Mouse (Mus musculus) midbrain, embryonic 10.5 days (tissue): ENCODE data around the gene Arid3b. TPM values are rescaled to one million over a fixed set of nuclear protein-coding genes. Genes with fewer than 3 reads are reported as not detected.

Experiments
- DNase-seq: peaks from one replicate; pipeline ENCODE4 v3.0.0-alpha.2; 2017; ENCODE audit warnings: low spot score
- H3K27ac ChIP-seq: fragments of 300-500 bp; sonication (generic); replicated peaks from 2 replicates; pipeline ENCODE4 v1.5.1; 2016; ENCODE audit warnings: mild to moderate bottlenecking
- H3K27me3 ChIP-seq: fragments of 300-500 bp; sonication (generic); 2 replicates; pipeline ENCODE4 v1.6.1; 2016; ENCODE audit warnings: low read depth, mild to moderate bottlenecking; ENCODE audit not compliant: poor library complexity, severe bottlenecking
- H3K36me3 ChIP-seq: fragments of 300-500 bp; sonication (generic); 2 replicates; pipeline ENCODE4 v1.6.1; 2016; ENCODE audit warnings: mild to moderate bottlenecking, moderate library complexity
- H3K4me1 ChIP-seq: fragments of 300-500 bp; sonication (generic); 2 replicates; pipeline ENCODE4 v1.6.1; 2016
- H3K4me3 ChIP-seq: fragments of 300-500 bp; sonication (generic); 2 replicates; pipeline ENCODE4 v1.5.1; 2016; ENCODE audit warnings: mild to moderate bottlenecking, moderate library complexity
- H3K9me3 ChIP-seq: fragments of 300-500 bp; sonication (generic); replicated peaks from 2 replicates; pipeline ENCODE4 v1.6.1; 2016; ENCODE audit warnings: mild to moderate bottlenecking
- WGBS: fragments of 180-500 bp; shearing (Covaris S2); methylation state at CpG from one replicate; pipeline ENCODE4 v1.1.7; 2016; 5-methylcytosine and 5-hydroxymethylcytosine counted together
- polyA plus RNA-seq: library from polyadenylated mRNA; unstranded; fragments of >200 nt; fragmentation: Nextera tagmentation; extraction: Ambion mirVana; gene quantifications from 2 replicates; pipeline ENCODE4 v1.2.1, GENCODE M21; 2016

Gene Arid3b
- polyA plus RNA-seq, 1 experiment from 2014 or later: 40.2 TPM

DNA sequence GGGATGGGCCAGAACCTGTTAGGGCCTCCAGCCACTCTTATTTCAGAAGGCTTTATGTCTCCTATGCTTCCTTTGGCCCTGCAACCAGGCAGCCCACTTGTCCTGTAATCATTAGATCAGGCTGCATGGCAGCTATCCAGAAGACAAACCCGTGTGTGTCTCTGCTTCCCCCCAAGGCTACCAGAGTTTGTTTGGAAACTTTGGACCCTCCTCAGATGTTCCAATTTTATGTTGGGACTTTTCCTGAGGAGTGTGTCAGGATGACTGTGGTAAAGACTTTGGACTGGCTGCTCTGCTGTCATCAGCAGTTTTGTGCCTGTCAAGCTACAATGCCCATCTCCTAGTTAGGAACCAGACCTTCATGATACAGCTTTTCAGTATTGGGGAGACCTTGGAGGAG lies 87.8 kb downstream of the Arid3b start:
- no peaks in the 10 kb centered on the region for H3K27me3 ChIP-seq
- WGBS: 90% methylated on average over 1 of the region's 1 CpGs
- H3K36me3 ChIP-seq: peaks cover 98% of the 10 kb centered on the region
- no peak for DNase-seq
- no peaks in the 10 kb centered on the region for H3K4me1 ChIP-seq
- H3K9me3 ChIP-seq: no peaks in the 10 kb centered on the region
- no peak overlapping the region for H3K4me3 ChIP-seq
- no peak overlapping the region for H3K27ac ChIP-seq

DNA sequence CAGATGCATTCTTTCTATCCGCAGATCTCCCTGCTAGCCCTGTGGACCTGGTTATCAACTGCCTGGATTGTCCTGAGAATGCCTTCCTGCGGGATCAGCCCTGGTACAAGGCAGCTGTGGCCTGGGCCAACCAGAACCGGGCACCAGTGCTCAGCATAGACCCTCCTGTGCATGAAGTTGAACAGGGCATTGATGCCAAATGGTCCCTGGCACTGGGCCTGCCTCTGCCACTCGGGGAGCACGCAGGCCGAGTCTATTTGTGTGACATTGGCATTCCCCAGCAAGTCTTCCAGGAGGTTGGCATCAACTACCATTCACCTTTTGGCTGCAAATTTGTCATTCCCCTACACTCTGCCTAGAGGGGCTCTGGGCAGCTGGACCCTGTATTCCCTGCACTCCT lies 88.5 kb downstream of the Arid3b start:
- Histone ChIP-seq H3K4me3 (no peak overlapping the region), H3K4me1 (no peaks in the 10 kb centered on the region), H3K27me3 (no peaks in the 10 kb centered on the region), H3K36me3 (peaks cover 97% of the 10 kb centered on the region), H3K9me3 (no peaks in the 10 kb centered on the region), H3K27ac (no peak overlapping the region)
- DNase-seq: no peak
- 91% methylated on average over 6 of the region's 6 CpGs for WGBS

DNA sequence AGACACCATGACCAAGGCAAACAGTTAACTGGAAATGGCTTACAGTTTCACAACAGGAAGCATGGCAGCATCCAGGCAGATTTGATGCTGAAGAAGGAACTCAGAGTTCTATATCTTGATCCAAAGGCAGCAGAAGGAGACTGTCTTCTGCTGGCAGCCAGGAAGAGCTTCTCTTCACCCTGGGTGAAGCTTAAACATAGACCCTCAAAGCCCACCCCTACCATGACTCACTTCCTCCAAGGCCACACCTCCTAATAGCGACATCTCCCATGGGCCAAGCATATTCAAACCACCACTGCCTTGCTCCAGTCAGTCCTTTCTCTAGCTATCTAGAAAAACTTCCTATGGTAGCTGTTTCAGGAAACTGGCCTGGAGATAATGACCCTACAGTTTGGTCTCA lies 89.5 kb downstream of the Arid3b start:
- no peak overlapping the region for H3K27ac ChIP-seq
- no peak overlapping the region for H3K4me3 ChIP-seq
- H3K9me3 ChIP-seq: no peaks in the 10 kb centered on the region
- DNase-seq: no peak
- no peaks in the 10 kb centered on the region for H3K27me3 ChIP-seq
- peaks cover 97% of the 10 kb centered on the region for H3K36me3 ChIP-seq
- H3K4me1 ChIP-seq: no peaks in the 10 kb centered on the region
- 83% methylated on average over 1 of the region's 1 CpGs for WGBS

DNA sequence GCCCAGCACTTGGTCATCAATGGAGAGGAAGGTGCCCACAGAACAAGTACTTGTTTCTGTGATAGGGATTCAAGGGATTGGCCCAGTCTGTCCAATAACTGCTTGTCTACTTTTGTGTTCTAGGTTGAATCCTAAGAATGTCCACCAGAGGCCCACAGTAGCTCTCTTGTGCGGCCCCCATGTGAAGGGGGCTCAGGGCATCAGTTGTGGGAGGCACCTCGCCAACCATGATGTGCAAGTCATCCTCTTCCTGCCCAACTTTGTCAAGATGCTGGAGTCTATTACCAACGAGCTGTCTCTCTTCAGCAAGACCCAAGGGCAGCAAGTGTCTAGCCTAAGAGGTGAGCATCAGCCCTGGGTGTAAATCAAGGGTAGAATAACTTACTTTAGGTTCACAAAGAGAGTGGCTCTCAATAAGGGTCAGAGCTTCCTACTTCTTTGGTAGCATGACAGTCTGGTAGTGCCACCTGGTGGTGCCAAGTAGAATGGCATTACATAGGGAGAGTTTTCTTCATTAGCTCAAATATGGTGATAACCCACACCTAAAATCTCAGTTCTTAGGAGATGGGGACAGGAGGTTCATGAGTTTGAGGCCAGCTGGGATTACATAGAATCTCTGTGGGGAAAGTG lies 92.0 kb downstream of the Arid3b start:
- Histone ChIP-seq H3K27me3 (no peaks in the 10 kb centered on the region), H3K36me3 (peaks cover 97% of the 10 kb centered on the region), H3K4me1 (no peaks in the 10 kb centered on the region), H3K9me3 (no peaks in the 10 kb centered on the region), H3K27ac (no peak overlapping the region), H3K4me3 (no peak overlapping the region)
- DNase-seq: no peak
- WGBS: 79% methylated on average over 3 of the region's 3 CpGs

Other genes with a start within 250 kb of the Arid3b start
- 14.5 and 18.8 TPM in 2 replicates for gene Ulk3, start 247.3 kb downstream of the Arid3b start, polyA plus RNA-seq
- 2.5 and 3.1 TPM in 2 replicates for gene Cplx3, start 230.5 kb downstream of the Arid3b start, polyA plus RNA-seq
- gene Lman1l, start 216.0 kb downstream of the Arid3b start, polyA plus RNA-seq: 0.10 TPM in 1 of 2 replicates, not detected in the other
- 38.9 and 41.5 TPM in 2 replicates for gene Csk, start 183.2 kb downstream of the Arid3b start, polyA plus RNA-seq
- not detected in 2 replicates for gene Cyp1a2, start 153.1 kb downstream of the Arid3b start, polyA plus RNA-seq
- 0.04 TPM in 1 of 2 replicates, not detected in the other for gene Cyp1a1, start 148.9 kb downstream of the Arid3b start, polyA plus RNA-seq
- 42.8 and 46.6 TPM in 2 replicates for gene Edc3, start 128.3 kb downstream of the Arid3b start, polyA plus RNA-seq
- 100 and 106 TPM in 2 replicates for gene Clk3, start 70.9 kb downstream of the Arid3b start, polyA plus RNA-seq
- 111 and 120 TPM in 2 replicates for gene Ubl7, start 74.2 kb upstream of the Arid3b start, polyA plus RNA-seq
- 0.26 and 0.27 TPM in 2 replicates for gene Sema7a, start 103.3 kb upstream of the Arid3b start, polyA plus RNA-seq
- 0.07 and 0.09 TPM in 2 replicates for gene Cyp11a1, start 169.6 kb upstream of the Arid3b start, polyA plus RNA-seq
- gene Stra6, start 227.0 kb upstream of the Arid3b start, polyA plus RNA-seq: 15.2 TPM in 2 replicates